Mouse (Mus musculus): ENCODE data around the gene Izumo4. TPM values are rescaled to one million over a fixed set of nuclear protein-coding genes. Genes with fewer than 3 reads are reported as not detected.

The Izumo4 gene
- polyA plus RNA-seq, 1 experiment from 2014 or later, result 24.5 TPM

DNA sequence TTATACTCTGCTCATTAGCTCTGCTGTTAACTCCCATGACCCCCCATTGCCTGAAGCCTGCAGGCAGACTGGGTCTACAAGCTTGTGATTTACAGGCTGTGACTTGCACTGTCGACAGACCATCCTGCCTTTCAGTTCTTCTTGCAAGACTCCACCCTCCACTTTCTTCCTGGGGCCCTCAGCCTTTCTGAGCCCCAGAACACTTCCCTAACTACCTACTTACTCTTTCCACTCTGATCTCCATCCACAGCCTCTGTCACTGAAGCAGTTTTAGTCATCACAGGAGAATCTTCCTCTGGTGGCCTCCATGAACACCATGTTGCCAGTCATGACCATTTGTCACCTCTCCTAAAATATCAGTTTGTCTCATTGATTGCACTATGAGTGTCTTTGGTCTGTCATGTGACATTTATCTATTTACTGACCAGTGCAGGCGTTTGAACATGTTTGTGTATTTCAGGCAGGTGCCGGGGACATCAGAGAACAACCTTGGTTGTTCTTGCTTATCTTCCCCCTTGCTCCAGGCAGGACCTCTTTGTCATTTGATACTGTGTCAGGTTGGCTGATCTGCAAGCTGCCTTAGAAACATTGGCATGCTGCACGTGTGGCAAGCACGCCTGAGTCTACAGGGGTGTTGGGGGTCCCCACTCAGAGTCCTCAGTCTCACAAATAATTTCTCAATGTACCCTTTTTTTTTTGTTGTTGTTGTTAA is 38.3 kb upstream of the Izumo4 start:
- no peak overlapping the region for H3K27ac ChIP-seq
- no peak overlapping the region for H3K4me2 ChIP-seq
- H3K4me3 ChIP-seq, result no peak overlapping the region
- ATAC-seq, result no peak
- H3K4me1 ChIP-seq, result peaks cover 24% of the 10 kb centered on the region
- H3K36me3 ChIP-seq (ENCODE audit: poor library complexity, severe bottlenecking), result peaks cover 36% of the 10 kb centered on the region
- H3K9ac ChIP-seq, result 0 out of 2 replicates have a peak overlapping the region, but pooled peaks have one; percentile 2
- no peaks in the 10 kb centered on the region for H3K27me3 ChIP-seq
- no peaks in the 10 kb centered on the region for H3K9me3 ChIP-seq (replicated peaks)
- WGBS, result 66% methylated on average over 5 of the region's 5 CpGs

- Histone ChIP-seq H3K4me2 (no peak overlapping the region), H3K36me3 (ENCODE audit: poor library complexity, severe bottlenecking) (peaks cover 44% of the 10 kb centered on the region), H3K9ac (no peak overlapping the region), H3K27me3 (no peaks in the 10 kb centered on the region), H3K4me3 (no peak overlapping the region), H3K4me1 (peaks cover 19% of the 10 kb centered on the region), H3K9me3 (replicated peaks) (no peaks in the 10 kb centered on the region), H3K27ac (peak overlapping the region; percentile 1; the same call in 1 of the 2 replicates)
- no peak; the same call in 1 of the 2 replicates for ATAC-seq
- 50% methylated on average over 16 of the region's 16 CpGs for WGBS
These were observed 37.6 kb upstream of the Izumo4 start for GRCm38 (mm10) chr10:80664197-80665015.

DNA sequence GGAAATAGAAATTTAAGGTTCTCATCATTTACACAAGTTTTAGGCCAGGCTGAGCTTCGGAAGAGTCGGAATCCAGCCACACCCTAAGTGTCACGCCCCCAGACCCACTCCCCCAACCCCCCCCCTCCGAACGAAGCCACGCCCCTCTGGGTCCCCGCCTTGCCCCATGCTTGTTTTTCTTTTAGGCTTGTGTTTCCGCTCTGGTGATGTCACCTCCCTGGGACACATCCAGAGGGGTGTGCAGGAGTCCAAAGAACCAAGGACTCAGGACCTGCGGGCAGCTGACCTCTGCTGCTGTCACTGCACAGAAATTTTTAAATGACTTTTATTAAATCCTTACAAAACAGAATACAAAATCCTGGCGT is 37.0 kb upstream of the Izumo4 start:
- Histone ChIP-seq H3K9ac (no peak overlapping the region; the same call in 1 of the 2 replicates), H3K27me3 (no peaks in the 10 kb centered on the region), H3K27ac (no peak overlapping the region), H3K4me3 (no peak overlapping the region), H3K4me2 (no peak overlapping the region), H3K4me1 (peaks cover 19% of the 10 kb centered on the region), H3K9me3 (replicated peaks) (no peaks in the 10 kb centered on the region), H3K36me3 (ENCODE audit: poor library complexity, severe bottlenecking) (peaks cover 50% of the 10 kb centered on the region)
- ATAC-seq, result no peak
- WGBS, result 25% methylated on average over 10 of the region's 10 CpGs

- no peak overlapping the region for H3K27ac ChIP-seq
- peaks cover 54% of the 10 kb centered on the region for H3K36me3 ChIP-seq (ENCODE audit: poor library complexity, severe bottlenecking)
- no peak overlapping the region for H3K4me3 ChIP-seq
- H3K9ac ChIP-seq, result no peak overlapping the region; the same call in 1 of the 2 replicates
- H3K4me1 ChIP-seq, result peaks cover 22% of the 10 kb centered on the region
- no peaks in the 10 kb centered on the region for H3K27me3 ChIP-seq
- H3K4me2 ChIP-seq, result no peak overlapping the region
- H3K9me3 ChIP-seq (replicated peaks), result no peaks in the 10 kb centered on the region
- 69% methylated on average over 4 of the region's 4 CpGs for WGBS
- no peak for ATAC-seq
These were observed 36.5 kb upstream of the Izumo4 start for GRCm38 (mm10) chr10:80665459-80665858.

DNA sequence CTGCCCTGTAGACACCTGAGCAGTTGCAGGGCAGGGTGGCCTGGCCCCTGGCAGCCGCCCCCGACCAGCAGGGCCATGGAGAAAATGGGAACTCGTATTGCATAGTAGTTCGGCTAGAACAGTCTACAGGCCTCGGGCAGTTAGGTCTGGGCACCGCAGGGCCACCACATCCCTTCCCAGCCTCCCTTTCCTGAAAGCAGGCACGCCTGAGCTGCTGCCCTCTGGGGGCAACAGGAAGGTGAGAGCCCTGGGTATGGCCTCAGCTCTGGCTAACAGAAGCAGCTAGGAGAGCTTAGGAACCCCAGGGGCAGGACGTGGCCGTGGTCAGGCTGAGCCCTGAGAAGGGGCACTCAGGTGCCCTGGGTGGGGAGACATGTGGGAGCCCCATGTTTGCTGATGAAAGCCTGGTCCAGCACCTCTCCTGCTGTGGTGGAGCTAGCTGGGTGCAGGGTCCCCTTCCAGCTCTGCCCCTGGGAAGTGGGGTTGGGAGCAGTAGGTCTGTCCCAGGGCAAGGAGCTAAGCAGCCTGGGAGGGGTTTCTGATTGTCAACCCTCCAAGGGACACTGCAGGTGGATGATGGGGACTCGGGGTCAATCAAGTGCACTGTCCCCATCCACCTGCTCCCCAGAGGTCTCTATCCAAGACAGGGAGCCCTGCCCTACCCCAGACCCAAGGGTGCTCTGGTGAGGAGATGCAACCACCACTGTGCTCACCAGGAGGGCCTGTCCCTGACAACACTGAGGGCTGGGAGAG is 35.8 kb upstream of the Izumo4 start:
- 78% methylated on average over 10 of the region's 10 CpGs for WGBS
- H3K36me3 ChIP-seq (ENCODE audit: poor library complexity, severe bottlenecking), result peaks cover 61% of the 10 kb centered on the region
- ATAC-seq, result no peak
- H3K27ac ChIP-seq, result no peak overlapping the region
- no peaks in the 10 kb centered on the region for H3K9me3 ChIP-seq (replicated peaks)
- H3K4me3 ChIP-seq, result no peak overlapping the region
- H3K27me3 ChIP-seq, result no peaks in the 10 kb centered on the region
- no peak overlapping the region for H3K4me2 ChIP-seq
- H3K9ac ChIP-seq, result no peak overlapping the region
- H3K4me1 ChIP-seq, result peaks cover 22% of the 10 kb centered on the region

GRCm38 (mm10) chr10:80666837-80667412 is 35.1 kb upstream of the Izumo4 start:
- no peak overlapping the region for H3K9ac ChIP-seq
- H3K9me3 ChIP-seq (replicated peaks), result no peaks in the 10 kb centered on the region
- H3K27ac ChIP-seq, result no peak overlapping the region
- H3K4me3 ChIP-seq, result no peak overlapping the region
- H3K27me3 ChIP-seq, result no peaks in the 10 kb centered on the region
- 82% methylated on average over 16 of the region's 19 CpGs for WGBS
- H3K36me3 ChIP-seq (ENCODE audit: poor library complexity, severe bottlenecking), result peaks cover 69% of the 10 kb centered on the region
- ATAC-seq, result no peak
- no peak overlapping the region for H3K4me2 ChIP-seq
- H3K4me1 ChIP-seq, result peaks cover 22% of the 10 kb centered on the region

DNA sequence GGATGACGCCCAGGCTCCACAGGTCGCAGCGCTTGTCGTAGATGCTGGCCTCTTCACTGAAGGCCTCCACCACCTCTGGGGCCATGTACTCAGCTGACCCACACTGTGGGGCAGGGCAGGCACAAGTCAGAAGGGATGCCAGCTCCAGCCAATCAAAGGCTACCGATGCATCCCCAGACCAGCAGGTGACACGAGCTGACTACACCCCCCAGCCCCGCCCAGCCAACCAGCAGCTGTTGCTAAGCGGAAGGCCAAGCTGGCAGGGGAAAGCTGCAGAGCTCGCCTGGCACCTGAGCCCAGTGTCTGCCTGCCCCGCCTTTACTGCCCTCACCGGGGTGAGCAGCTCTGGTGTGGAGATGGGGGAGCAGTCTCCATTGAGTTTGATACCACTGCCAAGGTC is 33.4 kb upstream of the Izumo4 start:
- Histone ChIP-seq H3K27me3 (no peaks in the 10 kb centered on the region), H3K27ac (0 out of 2 replicates have a peak overlapping the region, but pooled peaks have one; percentile 8), H3K4me2 (no peak overlapping the region), H3K36me3 (ENCODE audit: poor library complexity, severe bottlenecking) (peaks cover 85% of the 10 kb centered on the region), H3K9ac (0 out of 2 replicates have a peak overlapping the region, but pooled peaks have one; percentile 8), H3K4me3 (no peak overlapping the region), H3K9me3 (replicated peaks) (no peaks in the 10 kb centered on the region), H3K4me1 (peaks cover 32% of the 10 kb centered on the region)
- WGBS, result 89% methylated on average over 11 of the region's 11 CpGs
- ATAC-seq, result no peak

DNA sequence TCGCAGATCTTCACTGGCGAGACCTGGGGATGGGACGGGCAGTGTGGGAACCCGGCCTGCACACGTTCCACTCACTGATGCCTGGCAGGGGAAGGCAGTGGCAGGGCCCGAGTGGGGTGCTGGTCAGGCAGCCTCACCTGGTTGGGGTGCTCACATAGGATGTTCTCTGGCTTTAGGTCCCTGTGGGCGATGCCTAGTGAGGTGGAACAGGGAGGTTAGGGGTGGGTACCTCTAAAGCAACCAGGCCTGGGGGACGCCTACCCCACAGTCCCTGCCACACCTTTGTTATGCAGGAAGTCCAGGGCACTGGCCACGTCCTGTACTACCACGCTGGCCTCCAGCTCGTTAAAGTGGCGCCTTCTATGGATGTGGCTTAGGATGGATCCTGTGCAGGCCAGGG is 33.0 kb upstream of the Izumo4 start:
- H3K36me3 ChIP-seq (ENCODE audit: poor library complexity, severe bottlenecking), result peaks cover 89% of the 10 kb centered on the region
- WGBS, result 86% methylated on average over 12 of the region's 12 CpGs
- H3K9me3 ChIP-seq (replicated peaks), result no peaks in the 10 kb centered on the region
- H3K4me1 ChIP-seq, result peaks cover 36% of the 10 kb centered on the region
- no peaks in the 10 kb centered on the region for H3K27me3 ChIP-seq
- H3K27ac ChIP-seq, result 0 out of 2 replicates have a peak overlapping the region, but pooled peaks have one; percentile 8
- H3K4me2 ChIP-seq, result no peak overlapping the region
- no peak for ATAC-seq
- no peak overlapping the region for H3K4me3 ChIP-seq
- H3K9ac ChIP-seq, result no peak overlapping the region

GRCm38 (mm10) chr10:80669737-80670485 is 32.1 kb upstream of the Izumo4 start:
- no peaks in the 10 kb centered on the region for H3K27me3 ChIP-seq
- no peak overlapping the region for H3K4me3 ChIP-seq
- WGBS, result 95% methylated on average over 7 of the region's 7 CpGs
- peaks cover 93% of the 10 kb centered on the region for H3K36me3 ChIP-seq (ENCODE audit: poor library complexity, severe bottlenecking)
- H3K9ac ChIP-seq, result 0 out of 2 replicates have a peak overlapping the region, but pooled peaks have one; percentile 34
- H3K4me1 ChIP-seq, result peaks cover 39% of the 10 kb centered on the region
- no peak for ATAC-seq
- no peak overlapping the region for H3K4me2 ChIP-seq
- no peak overlapping the region for H3K27ac ChIP-seq
- H3K9me3 ChIP-seq (replicated peaks), result no peaks in the 10 kb centered on the region

DNA sequence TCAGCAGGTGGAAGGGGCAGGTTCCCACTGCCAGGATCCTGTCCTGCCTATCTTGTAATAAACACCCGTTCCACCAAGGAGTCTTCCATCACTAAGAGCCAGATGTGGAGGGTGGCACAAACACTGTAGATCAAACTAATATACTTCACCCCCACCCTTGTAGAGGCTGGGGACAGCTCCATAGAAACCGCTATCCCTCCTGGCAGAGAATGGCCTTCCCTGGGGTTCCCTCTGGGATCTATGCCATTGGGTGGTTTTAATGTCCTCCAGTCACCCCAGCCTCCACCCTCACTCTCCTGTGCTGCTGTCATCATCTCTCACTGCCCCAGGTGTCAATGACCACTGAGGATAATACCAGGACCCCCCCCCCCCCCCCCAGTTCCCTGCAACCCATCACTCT is 31.5 kb upstream of the Izumo4 start:
- WGBS, result 93% methylated on average over 2 of the region's 2 CpGs
- no peak overlapping the region for H3K4me2 ChIP-seq
- ATAC-seq, result no peak
- peaks cover 88% of the 10 kb centered on the region for H3K36me3 ChIP-seq (ENCODE audit: poor library complexity, severe bottlenecking)
- H3K4me1 ChIP-seq, result peaks cover 37% of the 10 kb centered on the region
- no peak overlapping the region for H3K27ac ChIP-seq
- H3K9me3 ChIP-seq (replicated peaks), result no peaks in the 10 kb centered on the region
- H3K27me3 ChIP-seq, result no peaks in the 10 kb centered on the region
- no peak overlapping the region for H3K4me3 ChIP-seq
- no peak overlapping the region for H3K9ac ChIP-seq

- WGBS, result 92% methylated on average over 4 of the region's 4 CpGs
- no peaks in the 10 kb centered on the region for H3K9me3 ChIP-seq (replicated peaks)
- no peak overlapping the region for H3K4me2 ChIP-seq
- H3K4me1 ChIP-seq, result peaks cover 37% of the 10 kb centered on the region
- no peak overlapping the region for H3K4me3 ChIP-seq
- no peak overlapping the region for H3K27ac ChIP-seq
- peaks cover 81% of the 10 kb centered on the region for H3K36me3 ChIP-seq (ENCODE audit: poor library complexity, severe bottlenecking)
- H3K9ac ChIP-seq, result no peak overlapping the region
- no peaks in the 10 kb centered on the region for H3K27me3 ChIP-seq
- no peak for ATAC-seq
These were observed 30.7 kb upstream of the Izumo4 start for GRCm38 (mm10) chr10:80671251-80671650.
